Mouse (Mus musculus) kidney, adult 2 months (tissue): ENCODE measurements around the gene 4931428F04Rik. TPM values are rescaled to one million over a fixed set of nuclear protein-coding genes. Genes with fewer than 3 reads are reported as not detected.
A peak's percentile ranks its signal among the peaks of the same experiment; 100 is the strongest.
"Not testable (repeated sequence)": the region's sequence is repeated elsewhere in the genome, so short reads cannot be mapped to it uniquely, and the experiment has no call there.

Source experiments
- DNase-seq: peaks from one replicate; pipeline ENCODE4 v3.0.0; 2021
- H3K27ac ChIP-seq: fragments of 200-500 bp; 2 replicates; pipeline ENCODE4 v1.5.1; 2012; ENCODE audit warnings: low read depth, low read length, control low read depth, inconsistent platforms; ENCODE audit not compliant: insufficient read depth
- H3K27me3 ChIP-seq: fragments of 200-500 bp; replicated peaks from 2 replicates; pipeline ENCODE4 v1.6.1; 2012; ENCODE audit warnings: mild to moderate bottlenecking, moderate library complexity, low read length, inconsistent platforms; ENCODE audit not compliant: control insufficient read depth, insufficient read depth
- H3K36me3 ChIP-seq: fragments of 200-500 bp; 2 replicates; pipeline ENCODE4 v1.6.1; 2012; ENCODE audit warnings: mild to moderate bottlenecking, moderate library complexity, low read length, inconsistent platforms; ENCODE audit not compliant: control insufficient read depth, insufficient read depth
- H3K4me1 ChIP-seq: fragments of 200-500 bp; 2 replicates; pipeline ENCODE4 v1.6.1; 2011; ENCODE audit warnings: low read length; ENCODE audit not compliant: control insufficient read depth, insufficient read depth
- H3K4me3 ChIP-seq: fragments of 200-500 bp; 2 replicates; pipeline ENCODE4 v1.5.1; 2011; ENCODE audit warnings: mild to moderate bottlenecking, low read depth, low read length, control low read depth; ENCODE audit not compliant: insufficient read depth
- CTCF ChIP-seq: fragments of 200-500 bp; conservative IDR thresholded peaks from 2 replicates; pipeline ENCODE4 v1.5.1; 2011; ENCODE audit warnings: low read depth, mild to moderate bottlenecking, control low read depth, low read length, moderate library complexity, mixed read lengths; ENCODE audit not compliant: insufficient read depth, insufficient read length
- POLR2A ChIP-seq: fragments of 200-500 bp; IDR thresholded peaks from one replicate; pipeline ENCODE4 v1.6.1; 2011; ENCODE audit warnings: low read depth, low read length, control low read depth
- WGBS: fragments of 180-500 bp; shearing (Covaris S2); methylation state at CpG from one replicate; pipeline ENCODE4 v1.1.7; 2018; 5-methylcytosine and 5-hydroxymethylcytosine counted together
- polyA plus RNA-seq: library from polyadenylated mRNA; depleted of rRNA; stranded (reverse); fragments of >200 nt; gene quantifications from 2 replicates; pipeline ENCODE4 v1.2.3, GENCODE M21; 2012

The 4931428F04Rik gene
- polyA plus RNA-seq, 1 experiment, result 2.5 TPM

- H3K4me3 ChIP-seq, result no peak overlapping the region
- 90% methylated on average over 10 of the region's 10 CpGs for WGBS
- no peak overlapping the region for H3K27ac ChIP-seq
- H3K36me3 ChIP-seq, result no peaks in the 10 kb centered on the region
- no peak for TF ChIP-seq POLR2A
- TF ChIP-seq CTCF, result no peak
- no peaks in the 10 kb centered on the region for H3K4me1 ChIP-seq
- H3K27me3 ChIP-seq, result no peaks in the 10 kb centered on the region
- DNase-seq, result no peak
Observed at GRCm38 (mm10) chr8:105252680-105253537, 36.8 kb downstream of the 4931428F04Rik start.

GRCm38 (mm10) chr8:105251954-105252353 lies 37.7 kb downstream of the 4931428F04Rik start:
- no peaks in the 10 kb centered on the region for H3K4me1 ChIP-seq
- DNase-seq, result no peak
- WGBS, result 96% methylated on average over 6 of the region's 6 CpGs
- H3K27ac ChIP-seq, result no peak overlapping the region
- TF ChIP-seq POLR2A (no peak), CTCF (no peak)
- H3K27me3 ChIP-seq, result no peaks in the 10 kb centered on the region
- peaks cover 2% of the 10 kb centered on the region; the same call in 1 of the 2 replicates for H3K36me3 ChIP-seq
- H3K4me3 ChIP-seq, result no peak overlapping the region

GRCm38 (mm10) chr8:105241016-105241415 lies 48.6 kb downstream of the 4931428F04Rik start:
- Histone ChIP-seq H3K4me3 (no peak overlapping the region), H3K4me1 (no peaks in the 10 kb centered on the region), H3K27me3 (no peaks in the 10 kb centered on the region), H3K27ac (no peak overlapping the region), H3K36me3 (peaks cover 13% of the 10 kb centered on the region)
- no peak for TF ChIP-seq POLR2A
- TF ChIP-seq CTCF, result no peak
- WGBS, result 98% methylated on average over 7 of the region's 7 CpGs
- DNase-seq, result no peak

GRCm38 (mm10) chr8:105237442-105238142 lies 52.1 kb downstream of the 4931428F04Rik start:
- no peaks in the 10 kb centered on the region for H3K27me3 ChIP-seq
- no peak overlapping the region for H3K27ac ChIP-seq
- H3K4me3 ChIP-seq, result no peak overlapping the region
- TF ChIP-seq POLR2A (no peak), CTCF (no peak)
- WGBS, result 87% methylated on average over 14 of the region's 14 CpGs
- DNase-seq, result no peak
- peaks cover 3% of the 10 kb centered on the region; the same call in 1 of the 2 replicates for H3K4me1 ChIP-seq
- peaks cover 14% of the 10 kb centered on the region for H3K36me3 ChIP-seq

- peak; percentile 57 for DNase-seq
- H3K4me1 ChIP-seq, result peaks cover 3% of the 10 kb centered on the region; the same call in 1 of the 2 replicates
- WGBS, result 28% methylated on average over 1 of the region's 1 CpGs
- peaks cover 7% of the 10 kb centered on the region for H3K36me3 ChIP-seq
- TF ChIP-seq CTCF (no peak), POLR2A (no peak)
- no peak overlapping the region for H3K4me3 ChIP-seq
- no peaks in the 10 kb centered on the region for H3K27me3 ChIP-seq
- no peak overlapping the region for H3K27ac ChIP-seq
Observed at GRCm38 (mm10) chr8:105235206-105235605, 54.5 kb downstream of the 4931428F04Rik start.

- no peak overlapping the region for H3K27ac ChIP-seq
- no peaks in the 10 kb centered on the region for H3K27me3 ChIP-seq
- DNase-seq, result no peak
- 64% methylated on average over 1 of the region's 1 CpGs for WGBS
- TF ChIP-seq CTCF (no peak), POLR2A (no peak)
- peaks cover 3% of the 10 kb centered on the region; the same call in 1 of the 2 replicates for H3K4me1 ChIP-seq
- peaks cover 2% of the 10 kb centered on the region; the same call in 1 of the 2 replicates for H3K36me3 ChIP-seq
- H3K4me3 ChIP-seq, result no peak overlapping the region
Observed at GRCm38 (mm10) chr8:105233126-105233935, 56.3 kb downstream of the 4931428F04Rik start.

GRCm38 (mm10) chr8:105232321-105232693 lies 57.4 kb downstream of the 4931428F04Rik start:
- H3K27ac ChIP-seq, DNase-seq: not testable (repeated sequence)
- WGBS, result 94% methylated on average over 4 of the region's 4 CpGs

More at GRCm38 (mm10) chr8:105232321-105232693, 57.4 kb downstream of the 4931428F04Rik start:
- not testable (repeated sequence) for H3K36me3 ChIP-seq, H3K4me1 ChIP-seq, H3K4me3 ChIP-seq, H3K27me3 ChIP-seq
